Mouse (Mus musculus): ENCODE measurements around the gene Stk11ip.

The Stk11ip gene

DNA sequence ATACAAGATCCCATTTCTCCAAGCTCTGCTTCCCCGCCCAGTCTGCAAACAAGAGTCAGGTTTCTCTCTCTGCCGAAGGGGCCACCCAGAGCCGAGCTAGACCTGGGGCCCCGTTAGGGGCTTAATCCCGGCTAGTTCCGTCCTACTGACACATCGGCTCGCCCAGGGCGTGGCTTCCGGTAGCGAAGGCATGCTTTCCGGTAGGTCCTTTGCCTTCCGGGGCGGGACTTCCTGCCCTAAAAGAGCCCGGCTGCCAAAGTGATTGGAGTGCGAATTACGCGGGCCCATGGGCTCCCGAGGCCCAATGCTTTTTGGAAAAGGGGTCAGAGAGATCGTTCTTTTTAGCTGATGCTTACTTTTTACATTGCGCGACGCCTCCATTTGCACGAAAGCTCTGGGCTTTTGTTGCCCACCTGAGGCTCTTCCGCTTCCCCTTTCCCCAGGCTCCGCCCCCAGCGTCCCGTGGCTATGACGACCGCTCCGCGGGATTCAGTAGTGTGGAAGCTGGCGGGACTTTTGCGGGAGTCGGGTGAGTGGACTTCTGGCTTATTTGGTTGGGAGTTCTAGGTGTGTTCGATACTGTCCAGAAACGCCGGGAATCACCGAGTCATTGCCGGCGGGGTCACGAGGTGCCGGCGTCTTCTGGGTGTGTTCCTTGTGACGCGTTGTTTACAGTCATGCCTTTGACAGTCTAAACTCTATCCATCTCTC, at the start of gene Stk11ip:
Gene Stk11ip (plus strand): TSS at position 209 of the 711 bp plus-strand sequence.
- peak; percentile 92 to 95 for DNase-seq (ENCODE audit: low spot score in 2 of 2)

GRCm38 (mm10) chr1:75476441-75476840, 44.9 kb upstream of the Stk11ip start:
- DNase-seq (ENCODE audit: low spot score in 2 of 2) = no peak

DNA sequence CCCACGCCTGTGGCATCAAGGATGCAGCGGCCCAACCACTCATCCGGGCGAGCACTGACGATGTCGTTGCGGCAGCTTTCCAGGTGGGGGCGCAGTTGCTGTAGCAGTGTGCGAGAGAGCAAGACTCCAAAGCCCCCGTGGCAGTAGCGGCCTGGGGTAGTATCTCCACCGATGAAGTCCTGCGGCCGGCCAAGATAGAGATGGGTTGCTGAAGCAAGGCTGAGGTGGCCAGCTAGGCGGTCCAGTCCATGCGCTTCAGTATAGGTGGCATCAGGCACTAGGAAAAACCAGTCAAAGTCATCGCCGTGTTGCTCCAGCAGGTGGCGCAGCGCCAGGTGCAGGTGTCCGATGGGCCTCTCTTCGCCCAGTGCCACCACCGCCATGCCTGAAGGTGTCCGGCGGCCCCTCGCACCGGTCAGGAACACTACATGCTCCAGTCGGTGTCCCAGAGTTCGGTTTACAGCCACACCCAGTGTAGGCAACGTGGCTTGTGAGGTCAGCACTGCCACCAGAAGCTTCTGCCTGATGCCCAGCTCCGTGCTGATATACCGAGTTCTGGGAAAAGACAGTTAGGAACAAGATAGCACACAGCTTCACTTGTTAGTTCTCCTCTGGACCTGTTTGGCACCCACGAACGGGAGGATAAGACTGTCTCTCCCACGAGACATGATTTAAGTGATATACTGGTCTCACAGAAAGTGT, 43.9 kb upstream of the Stk11ip start:
- DNase-seq (ENCODE audit: low spot score in 2 of 2) = peak; percentile 38 to 69

GRCm38 (mm10) chr1:75477966-75478290, 43.4 kb upstream of the Stk11ip start:
- no peak for DNase-seq (ENCODE audit: low spot score in 2 of 2)

- DNase-seq (ENCODE audit: low spot score in 2 of 2) = peak; percentile 37 to 61
Measured at GRCm38 (mm10) chr1:75478497-75478896, 42.8 kb upstream of the Stk11ip start.

- peak; percentile 91 to 95 for DNase-seq (ENCODE audit: low spot score in 2 of 2)
Measured at GRCm38 (mm10) chr1:75478916-75479634, 42.3 kb upstream of the Stk11ip start, which contains the start of the genes Chpf and Tmem198. Gene Chpf, minus strand, starts transcription at chr1:75479307. Gene Tmem198, plus strand, starts transcription at chr1:75479532.

DNA sequence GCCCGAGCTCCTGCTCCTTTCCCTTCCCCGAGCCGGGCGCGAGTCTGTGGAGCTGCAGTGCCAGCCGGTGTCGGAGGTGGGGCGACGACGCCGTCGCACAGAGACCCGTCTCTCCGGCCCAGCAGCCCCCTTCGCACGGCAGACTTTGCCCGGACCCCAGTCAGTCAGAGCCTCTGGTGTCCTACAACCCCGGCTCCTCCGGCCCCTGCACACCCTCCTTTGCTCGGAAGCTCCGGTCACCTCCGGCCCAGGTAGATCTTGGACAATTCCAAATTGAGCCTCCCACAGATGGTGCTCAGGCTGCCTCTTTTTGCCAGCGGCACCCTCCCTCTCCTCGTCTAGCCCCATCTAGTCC, 41.7 kb upstream of the Stk11ip start:
- DNase-seq (ENCODE audit: low spot score in 2 of 2) = no peak

DNA sequence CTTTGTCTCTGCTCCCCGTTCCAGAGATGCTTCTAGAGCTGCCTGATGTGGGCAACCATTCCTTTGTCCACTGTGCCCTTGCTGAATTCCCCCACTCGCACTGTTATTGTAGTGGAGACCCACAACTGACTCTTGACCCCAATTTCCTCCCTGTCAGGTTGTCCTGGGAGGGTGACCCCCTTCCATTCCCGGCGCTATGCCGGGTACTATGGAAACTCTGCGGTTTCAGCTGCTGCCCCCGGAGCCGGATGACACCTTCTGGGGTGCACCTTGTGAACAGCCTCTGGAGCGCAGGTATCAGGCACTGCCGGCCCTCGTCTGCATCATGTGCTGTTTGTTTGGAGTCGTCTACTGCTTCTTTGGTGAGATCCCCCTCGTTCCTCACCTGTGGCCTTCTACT, 41.3 kb upstream of the Stk11ip start:
- DNase-seq (ENCODE audit: low spot score in 2 of 2) = no peak

DNA sequence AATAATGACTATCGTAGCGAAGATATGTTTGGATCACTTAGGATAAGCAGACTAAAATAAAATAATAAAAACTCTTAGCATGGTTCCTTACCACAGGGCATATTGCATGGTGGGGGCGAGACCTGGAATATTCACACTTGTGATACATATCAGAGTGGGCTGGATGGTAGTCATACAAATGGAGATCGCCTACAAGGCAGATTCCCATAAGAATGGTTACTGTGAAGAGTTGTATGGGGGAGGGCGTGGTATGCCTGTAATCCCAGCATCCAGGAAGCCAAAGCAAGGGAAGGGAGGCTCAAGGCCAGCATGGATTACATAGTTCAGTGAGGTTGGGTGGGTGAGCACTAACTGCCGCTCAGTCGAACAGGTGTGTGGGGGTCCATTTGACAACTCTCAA, 40.6 kb upstream of the Stk11ip start:
- DNase-seq (ENCODE audit: low spot score in 2 of 2) = no peak

DNA sequence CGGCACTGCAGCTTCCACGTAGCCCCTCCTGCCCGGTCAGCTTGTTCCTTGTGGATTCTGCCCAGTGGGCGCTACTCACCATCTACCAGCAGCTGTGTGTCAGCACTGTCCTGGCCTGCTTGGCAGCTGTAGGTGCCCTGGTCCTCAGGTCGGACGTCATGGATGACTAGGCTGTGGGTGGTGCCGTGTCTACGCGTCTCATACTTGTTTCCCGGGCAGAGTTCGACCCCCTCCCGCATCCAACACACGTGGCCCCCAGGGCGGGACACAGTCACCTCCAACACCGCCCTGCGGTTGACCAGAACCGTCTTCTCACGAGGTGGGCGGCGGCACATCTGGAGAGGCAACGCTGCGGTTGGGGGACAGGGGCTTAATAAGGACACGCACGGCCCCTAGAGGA, 34.8 kb upstream of the Stk11ip start:
- no peak for DNase-seq (ENCODE audit: low spot score in 2 of 2)

DNA sequence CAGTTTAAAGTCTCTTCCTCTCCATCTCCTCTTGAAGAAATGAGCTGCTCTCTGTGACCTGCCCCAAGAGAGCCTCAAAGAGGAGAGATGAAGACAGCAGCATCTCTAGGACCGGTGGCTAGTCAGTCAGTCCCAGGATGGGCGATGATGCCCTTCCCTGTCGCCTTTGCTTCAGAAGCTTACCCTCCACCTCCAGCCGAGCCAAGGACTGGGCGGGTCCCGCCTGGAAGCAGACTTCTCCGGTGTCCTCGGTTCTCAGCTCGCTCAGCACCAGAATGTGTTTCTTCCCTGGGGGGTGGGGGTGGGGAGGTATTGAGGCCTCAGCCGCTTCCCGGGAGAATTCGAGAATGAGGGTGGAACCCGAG, 34.3 kb upstream of the Stk11ip start:
- no peak for DNase-seq (ENCODE audit: low spot score in 2 of 2)

DNA sequence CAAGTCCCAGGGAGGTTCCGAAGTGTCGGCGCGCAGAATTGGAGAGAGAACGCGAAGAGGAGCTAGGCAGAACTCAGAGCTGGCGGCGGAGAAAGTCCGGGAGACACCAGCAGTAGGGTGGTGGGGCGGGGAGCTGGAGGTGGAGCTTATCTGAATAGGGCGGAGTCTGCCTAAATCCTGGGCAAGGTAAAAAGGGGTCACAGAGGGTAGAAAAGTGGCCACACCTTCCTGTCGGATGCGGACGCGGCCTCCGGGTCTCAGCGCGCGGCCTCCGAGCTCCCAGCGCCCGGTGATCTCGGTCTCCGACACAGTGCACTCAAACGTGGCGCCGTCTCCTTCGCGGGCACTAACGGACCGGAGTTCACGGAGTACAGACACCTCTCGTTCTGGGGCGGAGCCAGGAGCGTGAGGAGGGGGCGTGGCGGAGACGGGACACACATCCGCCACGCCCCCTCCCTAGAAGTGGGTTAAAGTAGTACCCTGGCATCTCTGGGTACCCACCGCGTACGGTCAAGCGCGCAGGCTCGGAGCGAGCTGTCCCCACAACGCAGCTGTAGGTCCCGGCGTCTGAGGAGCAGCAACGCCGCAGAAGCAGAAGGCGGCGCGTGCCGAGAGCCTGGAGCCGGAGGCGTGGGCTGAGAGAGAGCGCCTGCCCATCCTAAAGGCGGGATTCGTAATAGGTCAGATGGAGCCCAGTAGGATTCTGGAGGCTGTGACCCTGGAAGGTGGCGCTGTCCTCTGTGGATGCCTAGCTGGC, 33.7 kb upstream of the Stk11ip start:
- no peak for DNase-seq (ENCODE audit: low spot score in 2 of 2)

- no peak for DNase-seq (ENCODE audit: low spot score in 2 of 2)
Measured at GRCm38 (mm10) chr1:75490785-75491551, 30.4 kb upstream of the Stk11ip start.

DNA sequence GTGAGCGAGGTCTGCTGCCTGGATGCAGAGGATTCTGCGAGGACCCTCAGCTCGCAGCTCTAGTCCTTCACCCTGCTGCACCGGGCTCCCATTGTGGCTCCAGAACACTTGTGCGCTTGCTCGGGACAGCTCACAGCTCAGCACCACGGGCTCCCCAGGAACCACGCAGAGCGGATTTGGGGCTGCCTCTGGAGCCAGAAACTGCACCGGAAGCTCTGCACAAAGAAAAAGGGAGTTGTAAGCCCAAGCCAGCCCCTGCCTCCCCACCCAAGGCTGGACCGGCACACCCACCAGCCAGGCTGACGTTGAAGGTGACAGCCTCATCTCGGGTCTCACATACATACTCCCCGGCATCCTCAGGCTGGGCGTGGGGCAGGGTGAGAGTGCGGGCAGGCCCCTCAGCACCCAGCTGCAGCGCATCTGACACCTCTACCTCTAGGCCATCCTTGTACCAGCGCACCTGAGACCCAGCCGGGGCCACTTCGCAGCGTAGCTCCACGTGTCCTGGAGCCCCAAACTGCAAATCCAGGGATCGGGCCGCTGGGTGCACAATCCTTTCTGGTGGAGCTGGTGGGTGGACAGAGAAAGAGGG, 28.7 kb upstream of the Stk11ip start:
- no peak for DNase-seq (ENCODE audit: low spot score in 2 of 2)

- DNase-seq (ENCODE audit: low spot score in 2 of 2) = no peak
Measured at GRCm38 (mm10) chr1:75494878-75495548, 26.3 kb upstream of the Stk11ip start.

DNA sequence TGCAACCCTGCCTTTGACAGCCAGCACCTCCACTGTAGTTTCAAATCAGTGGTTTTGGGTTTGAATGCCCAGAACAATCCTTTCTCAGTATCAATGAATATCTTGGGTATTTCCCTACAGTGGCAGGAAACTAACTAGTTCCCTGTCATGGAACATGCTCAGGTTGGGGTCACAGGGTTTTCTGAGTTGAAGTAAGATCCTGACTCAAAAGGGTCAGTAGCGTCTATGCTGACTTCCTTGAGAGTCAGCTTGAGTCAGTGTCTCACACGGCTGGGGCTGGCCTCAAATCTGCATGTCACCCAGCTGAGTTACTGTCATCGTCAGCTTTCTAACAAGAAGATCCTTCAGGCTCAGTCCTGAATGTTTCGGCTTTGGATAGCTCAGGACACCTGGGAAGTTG, 22.4 kb upstream of the Stk11ip start:
- DNase-seq (ENCODE audit: low spot score in 2 of 2) = no peak

DNA sequence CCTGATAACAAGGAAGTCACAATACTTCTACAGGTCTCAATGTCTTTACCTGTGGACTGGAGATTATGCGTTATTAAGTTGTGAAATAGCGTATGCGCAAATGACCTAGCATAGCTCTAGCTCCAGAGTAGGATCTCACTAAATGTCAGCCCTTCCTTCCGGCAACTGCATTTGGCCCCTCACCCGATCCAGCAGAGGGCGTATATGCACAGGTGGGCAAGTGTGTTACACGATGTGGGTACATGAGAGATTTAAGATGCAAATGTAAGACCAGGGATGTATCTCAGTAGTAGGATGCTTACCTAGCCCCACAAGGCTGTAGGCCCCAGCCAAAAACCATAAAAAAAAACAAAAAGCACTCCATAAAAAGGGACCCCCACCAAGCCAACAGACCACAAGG, 21.9 kb upstream of the Stk11ip start:
- no peak for DNase-seq (ENCODE audit: low spot score in 2 of 2)

- DNase-seq (ENCODE audit: low spot score in 2 of 2) = no peak
Measured at GRCm38 (mm10) chr1:75501905-75502304, 19.4 kb upstream of the Stk11ip start.

GRCm38 (mm10) chr1:75502945-75503650, 18.2 kb upstream of the Stk11ip start:
- no peak for DNase-seq (ENCODE audit: low spot score in 2 of 2)

GRCm38 (mm10) chr1:75503651-75503980, 17.7 kb upstream of the Stk11ip start:
- no peak for DNase-seq (ENCODE audit: low spot score in 2 of 2)
